Mouse (Mus musculus): ENCODE data around the gene Dpy19l1. TPM values are rescaled to one million over a fixed set of nuclear protein-coding genes. Genes with fewer than 3 reads are reported as not detected.

The Dpy19l1 gene
- total and polyA plus RNA-seq, 3 experiments = 21.2 to 44.1 (median 26.3) TPM

GRCm38 (mm10) chr9:24512121-24512539, 9.2 kb upstream of the Dpy19l1 start (continued):
- no peak for TF ChIP-seq PAX5 (IDR thresholded peaks at IDR 0.05; ENCODE audit: low read length)
- peak; percentile 32 for TF ChIP-seq BHLHE40 (IDR thresholded peaks at IDR 0.05; ENCODE audit: low read depth, low read length)
- no peak for TF ChIP-seq NELFE (IDR thresholded peaks at IDR 0.05; ENCODE audit: low read depth, low read length)
- TF ChIP-seq MAFK (IDR thresholded peaks at IDR 0.05; ENCODE audit: insufficient replicate concordance, low read length) = no peak
- TF ChIP-seq MAZ (IDR thresholded peaks at IDR 0.05; ENCODE audit: low read depth, low read length) = no peak
- no peak for TF ChIP-seq POLR2AphosphoS2 (IDR thresholded peaks at IDR 0.05; ENCODE audit: low read depth, low read length)
- no peak for TF ChIP-seq ZMIZ1 (IDR thresholded peaks at IDR 0.05; ENCODE audit: low read depth, low read length)
- TF ChIP-seq KAT2A (IDR thresholded peaks at IDR 0.05; ENCODE audit: insufficient replicate concordance, low read length) = no peak

- Histone ChIP-seq H3K79me2 (replicated peaks; ENCODE audit: control insufficient read depth, extremely low read depth, insufficient read depth, poor library complexity, severe bottlenecking) (no peaks in the 10 kb centered on the region; the same call in 1 of the 2 replicates), H3K27ac (ENCODE audit: insufficient read depth, low read depth) (peak overlapping the region; percentile 18; the same call in 1 of the 2 replicates), H3K9me3 (replicated peaks; ENCODE audit: low read length) (no peaks in the 10 kb centered on the region), H3K9ac (ENCODE audit: insufficient read depth, low read depth) (no peak overlapping the region), H3K4me1 (ENCODE audit: control insufficient read depth in 1 of 2, insufficient read depth in 2 of 2) (peaks cover 13 to 32% of the 10 kb centered on the region in 2 experiments), H3K4me2 (ENCODE audit: insufficient read depth, low read depth, poor library complexity, severe bottlenecking) (peak overlapping the region; percentile 8; the same call in 1 of the 2 replicates), H3K4me3 (replicated peaks in 1 of 3; ENCODE audit: low read depth in 2 of 3, low read length in 2 of 3, poor library complexity in 1 of 3) (no peak overlapping the region), H3K27me3 (replicated peaks) (no peaks in the 10 kb centered on the region), H3K36me3 (replicated peaks in 1 of 2; ENCODE audit: control insufficient read depth in 1 of 2, insufficient read depth in 1 of 2, low read length in 1 of 2) (no peaks in the 10 kb centered on the region)
- dilution Hi-C loops (cut with MboI; ENCODE audit: extremely low pct_ligation_motif_present, extremely low pct_unique_long_range_greater_than_20kb, low sequenced_read_pairs) (no loop called here), in situ Hi-C loops (cut with MboI; ENCODE audit: low pct_ligation_motif_present, low pct_unique_long_range_greater_than_20kb, low sequenced_read_pairs) (loop anchor here (5.0 kb wide), 1 partner anchor 394 kb away; no protein-coding TSS in a partner anchor)
- DNase-seq (ENCODE audit: extremely low read depth) = no peak
- TF ChIP-seq ETS1 (conservative IDR thresholded peaks at IDR 0.05; ENCODE audit: low read depth, low read length) (0 out of 2 replicates have a peak, but pooled peaks have one; percentile 1), PAX5 (IDR thresholded peaks at IDR 0.05; ENCODE audit: low read length) (no peak)
These were observed 8.6 kb upstream of the Dpy19l1 start for GRCm38 (mm10) chr9:24511371-24512120.

GRCm38 (mm10) chr9:24508880-24509279, 5.9 kb upstream of the Dpy19l1 start:
- Histone ChIP-seq H3K27ac (ENCODE audit: insufficient read depth, low read depth) (no peak overlapping the region), H3K9ac (ENCODE audit: insufficient read depth, low read depth) (no peak overlapping the region), H3K79me2 (replicated peaks; ENCODE audit: control insufficient read depth, extremely low read depth, insufficient read depth, poor library complexity, severe bottlenecking) (peaks cover under 1% of the 10 kb centered on the region; the same call in 1 of the 2 replicates), H3K9me3 (replicated peaks; ENCODE audit: low read length) (no peaks in the 10 kb centered on the region), H3K4me2 (ENCODE audit: insufficient read depth, low read depth, poor library complexity, severe bottlenecking) (no peak overlapping the region), H3K27me3 (replicated peaks) (no peaks in the 10 kb centered on the region), H3K36me3 (replicated peaks in 1 of 2; ENCODE audit: control insufficient read depth in 1 of 2, insufficient read depth in 1 of 2, low read length in 1 of 2) (no peaks in the 10 kb centered on the region), H3K4me3 (replicated peaks in 1 of 3; ENCODE audit: low read depth in 2 of 3, low read length in 2 of 3, poor library complexity in 1 of 3) (no peak overlapping the region), H3K4me1 (ENCODE audit: control insufficient read depth in 1 of 2, insufficient read depth in 2 of 2) (peaks cover 14 to 51% of the 10 kb centered on the region in 2 experiments)
- DNase-seq (ENCODE audit: extremely low read depth) = no peak
- in situ Hi-C loops (cut with MboI; ENCODE audit: low pct_ligation_motif_present, low pct_unique_long_range_greater_than_20kb, low sequenced_read_pairs) (no loop called here), dilution Hi-C loops (cut with MboI; ENCODE audit: extremely low pct_ligation_motif_present, extremely low pct_unique_long_range_greater_than_20kb, low sequenced_read_pairs) (no loop called here)
- TF ChIP-seq BHLHE40 (IDR thresholded peaks at IDR 0.05; ENCODE audit: low read depth, low read length) = no peak
